Mouse (Mus musculus) liver, adult 2 months (tissue): ENCODE measurements around the gene Gm29094. TPM values are rescaled to one million over a fixed set of nuclear protein-coding genes. Genes with fewer than 3 reads are reported as not detected.
"Not testable (repeated sequence)": the region's sequence is repeated elsewhere in the genome, so short reads cannot be mapped to it uniquely, and the experiment has no call there.

Experiments used
- DNase-seq: peaks from one replicate; pipeline ENCODE4 v3.0.0-alpha.2; 2011; ENCODE audit warnings: low read depth, low spot score; ENCODE audit errors: extremely low read depth
- H3K27ac ChIP-seq: fragments of 200-500 bp; replicated peaks from 2 replicates; pipeline ENCODE4 v1.5.1; 2012; ENCODE audit warnings: low read depth, mild to moderate bottlenecking, control low read depth, inconsistent platforms, low read length; ENCODE audit not compliant: insufficient read depth
- H3K27me3 ChIP-seq: fragments of 200-500 bp; 2 replicates; pipeline ENCODE4 v1.6.1; 2012; ENCODE audit warnings: mild to moderate bottlenecking, moderate library complexity, low read length, inconsistent platforms; ENCODE audit not compliant: control insufficient read depth, insufficient read depth
- H3K36me3 ChIP-seq: fragments of 200-500 bp; 2 replicates; pipeline ENCODE4 v1.6.1; 2012; ENCODE audit warnings: low read length, inconsistent platforms; ENCODE audit not compliant: control insufficient read depth, insufficient read depth
- H3K4me1 ChIP-seq: fragments of 200-500 bp; 2 replicates; pipeline ENCODE4 v1.6.1; 2011; ENCODE audit warnings: low read length; ENCODE audit not compliant: control insufficient read depth, insufficient read depth
- H3K4me3 ChIP-seq: fragments of 200-500 bp; 2 replicates; pipeline ENCODE4 v1.5.1; 2011; ENCODE audit warnings: low read depth, mild to moderate bottlenecking, control low read depth, low read length, moderate library complexity; ENCODE audit not compliant: insufficient read depth
- H3K79me2 ChIP-seq: fragments of 200-500 bp; 2 replicates; pipeline ENCODE4 v1.6.1; 2012; ENCODE audit warnings: inconsistent platforms, mild to moderate bottlenecking, low read length, moderate library complexity; ENCODE audit not compliant: control insufficient read depth, insufficient read depth
- H3K9ac ChIP-seq: fragments of 200-500 bp; 2 replicates; pipeline ENCODE4 v1.6.1; 2012; ENCODE audit warnings: low read depth, mild to moderate bottlenecking, control low read depth, inconsistent platforms, low read length
- CTCF ChIP-seq: fragments of 200-500 bp; IDR thresholded peaks from 2 replicates; pipeline ENCODE4 v1.5.1; 2011; ENCODE audit warnings: low read depth, low read length, control low read depth
- WGBS: fragments of 180-500 bp; shearing (Covaris S2); methylation state at CpG from one replicate; pipeline ENCODE4 v1.1.7; 2018; 5-methylcytosine and 5-hydroxymethylcytosine counted together
- polyA plus RNA-seq: library from polyadenylated mRNA; depleted of rRNA; stranded (reverse); fragments of >200 nt; gene quantifications from 2 replicates; pipeline ENCODE4 v1.2.3, GENCODE M21; 2012
- total RNA-seq: library from RNA; depleted of rRNA; stranded (reverse); fragments of >200 nt; gene quantifications from 2 replicates; pipeline ENCODE4 v1.2.3, GENCODE M21; 2014

Gene Gm29094
- total and polyA plus RNA-seq, 2 experiments = not detected

DNA sequence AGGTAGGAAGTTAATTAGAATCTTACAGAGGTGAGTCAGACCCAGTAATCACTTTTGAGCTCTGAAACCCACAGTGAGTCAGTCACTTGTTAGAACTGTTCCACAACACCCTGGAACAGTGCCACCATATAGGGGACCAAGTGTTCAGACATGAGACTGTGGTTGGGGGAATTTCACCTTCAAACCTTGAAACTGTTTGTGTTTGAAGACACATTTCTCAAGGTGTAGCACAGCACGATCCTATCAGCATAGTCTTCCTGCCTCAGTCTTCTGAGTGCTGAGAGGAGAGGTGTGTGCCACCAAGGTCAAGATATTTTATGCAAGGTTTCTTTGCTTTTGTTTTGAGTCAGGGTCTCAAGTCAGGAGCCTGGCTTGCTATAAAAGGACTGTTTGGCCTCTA lies 9.8 kb downstream of the Gm29094 start:
- WGBS = 76% methylated on average over 1 of the region's 1 CpGs
- not testable (repeated sequence) for H3K27me3 ChIP-seq, H3K9ac ChIP-seq, H3K36me3 ChIP-seq, H3K4me1 ChIP-seq, DNase-seq, H3K27ac ChIP-seq, H3K79me2 ChIP-seq, H3K4me3 ChIP-seq

DNA sequence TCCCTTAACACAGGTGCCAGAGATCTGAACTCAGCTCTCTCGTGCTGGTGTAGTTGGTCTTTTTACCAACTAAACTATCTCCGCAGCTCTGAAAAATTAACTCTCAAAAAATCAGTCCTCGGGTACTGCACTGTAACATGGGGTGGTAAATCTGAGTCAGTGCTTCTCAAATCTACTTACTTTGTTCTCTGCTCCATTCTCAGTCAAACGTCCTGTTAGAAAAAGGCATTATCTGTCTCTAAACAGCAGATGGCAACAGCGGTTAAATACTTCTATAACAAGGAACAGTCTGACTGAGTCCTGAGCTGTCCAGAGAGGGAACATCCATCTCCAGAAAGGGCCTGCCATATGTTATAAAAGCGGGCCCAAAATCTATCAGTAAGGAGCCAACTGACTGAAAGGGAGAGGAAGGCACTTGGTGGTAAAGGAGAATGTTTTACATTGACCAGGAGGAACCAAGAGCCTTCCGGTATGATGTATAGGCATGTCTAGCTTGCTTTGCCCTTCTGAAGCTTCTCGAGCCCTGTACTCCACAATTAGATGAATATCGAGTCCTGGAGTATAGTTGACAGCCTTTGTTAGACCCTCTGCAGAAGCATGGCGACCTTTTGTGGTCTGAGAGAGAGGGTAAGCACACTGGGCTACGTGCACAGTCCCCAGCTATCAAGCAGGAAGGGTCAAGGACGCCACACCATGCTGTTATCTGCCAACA lies 11.3 kb downstream of the Gm29094 start, which contains the start of gene Mthfs:
Mthfs (plus strand) TSS at position 324 of the 712 bp plus-strand sequence.
- Histone ChIP-seq H3K4me3 (peak within 1 kb of the TSS; percentile 71), H3K27ac (peak within 1 kb of the TSS; percentile 90), H3K9ac (peak within 1 kb of the TSS; percentile 85)
- 0 out of 2 replicates have a peak, but pooled peaks have one; percentile 12 for TF ChIP-seq CTCF
- H3K79me2 ChIP-seq, H3K27me3 ChIP-seq, H3K4me1 ChIP-seq, H3K36me3 ChIP-seq: not testable (repeated sequence)
- peak; percentile 35 for DNase-seq
- 21% methylated on average over 9 of the region's 12 CpGs for WGBS

DNA sequence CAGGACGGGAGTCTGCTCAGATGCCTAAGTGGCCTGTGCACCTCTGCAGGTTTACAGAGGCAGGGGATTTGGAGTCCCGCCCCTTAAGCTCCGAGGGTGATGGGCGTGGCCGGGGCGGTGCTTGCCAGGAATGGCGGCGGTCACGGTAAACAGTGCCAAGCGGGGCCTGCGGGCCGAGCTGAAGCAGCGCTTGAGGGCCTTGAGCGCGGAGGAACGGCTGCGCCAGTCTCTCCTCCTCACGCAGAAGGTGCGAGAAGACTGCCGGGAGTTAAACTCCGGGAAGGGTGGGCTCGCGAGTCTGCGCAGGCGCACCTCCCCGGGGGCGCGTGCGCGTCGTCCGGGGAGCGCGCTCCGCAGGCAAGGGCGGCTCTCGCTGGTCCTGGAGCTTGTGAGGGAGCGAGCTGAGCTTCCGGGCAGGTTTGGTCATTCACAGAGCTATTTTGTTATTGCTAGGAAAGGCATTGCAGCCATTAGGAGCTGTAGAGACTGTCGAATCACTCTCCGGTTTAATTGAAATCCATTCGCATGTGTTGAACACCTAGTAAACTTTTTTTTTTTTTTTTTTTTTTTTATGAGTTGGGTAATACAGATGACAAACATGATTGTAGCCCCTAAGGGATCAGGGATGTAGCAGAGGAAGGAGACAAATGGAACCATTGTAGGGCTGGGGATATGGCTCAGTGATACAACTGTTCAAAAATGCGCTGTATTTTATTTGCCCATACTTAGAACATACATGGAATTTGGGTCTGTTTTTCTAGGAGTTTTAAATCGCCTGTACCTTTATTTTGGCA lies 12.1 kb downstream of the Gm29094 start:
- H3K36me3 ChIP-seq, H3K27me3 ChIP-seq, H3K79me2 ChIP-seq, H3K4me1 ChIP-seq: not testable (repeated sequence)
- Histone ChIP-seq H3K9ac (peak overlapping the region; percentile 85), H3K4me3 (peak overlapping the region; percentile 71), H3K27ac (peak overlapping the region; percentile 90)
- peak; percentile 30 for DNase-seq
- WGBS = 1% methylated on average over 27 of the region's 44 CpGs

GRCm38 (mm10) chr9:89212428-89212827 lies 13.2 kb downstream of the Gm29094 start:
- not testable (repeated sequence) for H3K27ac ChIP-seq, H3K9ac ChIP-seq, H3K4me1 ChIP-seq, H3K36me3 ChIP-seq, H3K4me3 ChIP-seq, H3K27me3 ChIP-seq, H3K79me2 ChIP-seq, DNase-seq
- 82% methylated on average over 1 of the region's 1 CpGs for WGBS

DNA sequence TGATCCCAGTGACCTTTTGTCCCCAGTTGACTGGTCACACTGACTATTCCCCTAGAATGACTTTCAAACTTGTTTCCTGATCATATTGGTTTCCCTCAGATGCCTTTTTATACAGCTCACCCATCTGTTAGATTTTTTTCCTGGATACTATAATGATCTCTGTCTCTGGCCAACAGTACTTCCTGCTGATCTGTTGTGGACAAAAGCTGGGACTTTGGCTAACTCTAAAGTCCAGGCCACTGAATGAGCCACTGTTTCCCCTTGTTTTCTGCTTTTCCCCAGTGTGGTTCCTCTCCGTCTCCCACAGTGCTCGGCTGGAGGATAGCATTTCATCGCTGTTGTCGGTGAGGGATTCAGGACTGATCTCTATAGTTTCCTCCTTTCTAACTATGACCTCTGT lies 19.0 kb downstream of the Gm29094 start:
- not testable (repeated sequence) for H3K27me3 ChIP-seq, H3K4me3 ChIP-seq, H3K36me3 ChIP-seq, H3K79me2 ChIP-seq
- Histone ChIP-seq H3K9ac (peak overlapping the region; percentile 0; the same call in 1 of the 2 replicates), H3K27ac (peak overlapping the region; percentile 49), H3K4me1 (peaks cover 12% of the 10 kb centered on the region)
- WGBS = 18% methylated on average over 4 of the region's 4 CpGs
- peak; percentile 83 for DNase-seq

DNA sequence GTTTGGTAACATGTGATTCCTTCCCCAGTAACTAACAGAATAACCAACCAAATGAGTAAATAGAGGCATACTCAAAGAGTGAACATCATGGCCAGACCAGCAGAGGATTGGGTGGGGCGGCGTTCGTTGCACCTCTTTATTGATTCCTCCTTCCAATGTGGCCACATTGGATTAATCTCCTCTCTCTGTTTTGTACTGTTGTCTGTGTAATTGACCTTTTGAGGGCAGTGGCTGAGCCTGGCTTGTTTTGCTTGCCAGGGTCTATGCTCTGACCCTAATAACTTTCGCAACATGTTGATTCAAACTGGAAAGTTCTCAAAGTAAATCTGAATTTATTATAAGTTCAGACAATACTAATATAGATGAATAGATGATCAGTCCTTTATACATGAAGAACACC lies 20.5 kb downstream of the Gm29094 start:
- Histone ChIP-seq H3K27ac (peak overlapping the region; percentile 99), H3K4me1 (peaks cover 12% of the 10 kb centered on the region)
- not testable (repeated sequence) for H3K79me2 ChIP-seq, H3K9ac ChIP-seq, H3K4me3 ChIP-seq, H3K36me3 ChIP-seq, H3K27me3 ChIP-seq
- DNase-seq = peak; percentile 71
- WGBS = 36% methylated on average over 3 of the region's 4 CpGs

- not testable (repeated sequence) for H3K79me2 ChIP-seq, H3K9ac ChIP-seq, H3K27me3 ChIP-seq, H3K36me3 ChIP-seq, H3K4me3 ChIP-seq, H3K27ac ChIP-seq
- 60% methylated on average over 6 of the region's 6 CpGs for WGBS
- peaks cover 12% of the 10 kb centered on the region for H3K4me1 ChIP-seq
- peak; percentile 29 for DNase-seq
These were observed 21.6 kb downstream of the Gm29094 start for GRCm38 (mm10) chr9:89220704-89221287.
